Mouse (Mus musculus): ENCODE measurements around the gene Map2k3.

Gene Map2k3

GRCm38 (mm10) chr11:60955621-60956383 is 24.0 kb downstream of the Map2k3 start:
- DNase-seq (ENCODE audit: low read depth, low spot score), result no peak

GRCm38 (mm10) chr11:60958948-60959347 is 27.1 kb downstream of the Map2k3 start:
- no peak for DNase-seq (ENCODE audit: low read depth, low spot score)

- DNase-seq (ENCODE audit: low read depth, low spot score), result no peak
These were observed 29.3 kb downstream of the Map2k3 start for GRCm38 (mm10) chr11:60961176-60961575.

DNA sequence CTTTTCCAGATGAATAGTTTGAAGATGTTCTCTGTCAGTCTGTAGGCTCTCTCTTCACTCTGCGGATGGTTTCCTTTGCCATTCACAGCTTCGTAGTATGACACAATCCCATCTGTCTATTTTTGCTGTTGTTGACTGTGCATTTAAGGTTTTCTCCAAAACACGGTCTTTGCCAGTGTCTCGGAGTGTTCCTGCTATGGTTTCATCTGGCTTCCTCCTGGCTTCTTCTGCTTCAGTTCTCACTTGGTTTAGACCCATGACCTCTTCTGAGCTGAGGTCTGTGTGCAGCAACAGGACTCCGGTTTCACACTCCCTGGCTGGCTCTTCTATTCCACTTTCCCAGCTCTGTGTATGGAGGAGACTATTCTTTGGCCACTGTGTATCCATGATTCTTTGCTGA is 30.9 kb downstream of the Map2k3 start:
- DNase-seq (ENCODE audit: low read depth, low spot score), result no peak

DNA sequence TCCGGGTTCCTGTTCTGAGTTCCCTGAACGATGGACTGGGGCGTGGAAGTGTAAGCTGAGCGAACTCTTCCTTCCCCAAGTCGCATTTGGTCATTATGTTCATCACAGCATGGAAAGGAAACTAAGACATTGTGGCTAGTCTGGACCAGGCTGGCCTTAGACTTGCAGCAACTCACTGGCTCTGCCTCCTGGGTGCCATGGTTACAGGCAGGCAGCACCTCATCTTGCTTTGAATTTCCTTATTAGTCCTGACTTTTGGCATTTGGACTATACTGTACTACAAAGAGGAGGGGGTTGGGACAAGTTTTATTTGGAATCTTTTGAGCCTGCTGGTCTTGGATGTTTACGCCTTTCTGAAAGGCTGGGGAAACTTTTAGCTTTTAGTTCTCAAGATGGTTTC is 35.1 kb downstream of the Map2k3 start:
- no peak for DNase-seq (ENCODE audit: low read depth, low spot score)

DNA sequence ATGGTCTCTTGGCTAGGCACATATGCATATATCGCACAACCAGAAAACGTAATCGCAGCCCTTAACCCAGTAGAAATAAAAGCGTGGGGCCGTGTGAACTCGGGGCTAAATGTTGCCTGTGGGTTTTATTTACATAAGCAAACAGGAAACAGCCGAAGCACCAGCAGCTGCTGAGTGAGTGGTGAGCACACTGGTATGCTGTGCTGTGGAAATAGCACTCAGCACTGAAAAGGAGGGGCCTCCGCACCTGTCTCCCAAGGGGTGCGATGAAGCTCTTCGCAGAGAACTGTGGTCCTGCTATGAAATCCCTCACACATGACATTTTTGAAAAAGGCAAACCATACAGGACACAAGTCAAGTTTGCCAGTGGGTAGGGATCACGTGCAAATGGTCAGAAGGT is 43.3 kb downstream of the Map2k3 start:
- no peak for DNase-seq (ENCODE audit: low read depth, low spot score)

DNA sequence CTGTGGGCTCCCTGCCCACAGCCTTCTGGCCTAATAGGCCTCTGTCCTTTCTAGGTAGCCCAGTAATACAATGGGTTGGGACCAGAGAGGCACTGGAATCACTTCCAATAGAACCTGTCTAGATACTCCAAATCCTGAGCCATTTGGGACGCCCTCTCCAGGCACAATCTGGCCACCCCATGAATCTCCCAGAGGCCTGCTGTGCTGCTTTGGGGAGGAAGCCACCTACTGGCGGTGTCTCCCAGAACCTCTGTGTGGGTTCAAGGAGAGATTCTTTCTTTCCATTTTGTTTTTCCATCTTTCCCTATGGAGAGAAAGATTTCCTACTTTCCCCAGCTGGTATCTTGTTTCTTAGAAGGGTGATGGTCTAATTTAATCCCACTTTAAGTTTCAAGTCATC is 44.4 kb downstream of the Map2k3 start:
- DNase-seq (ENCODE audit: low read depth, low spot score), result no peak

DNA sequence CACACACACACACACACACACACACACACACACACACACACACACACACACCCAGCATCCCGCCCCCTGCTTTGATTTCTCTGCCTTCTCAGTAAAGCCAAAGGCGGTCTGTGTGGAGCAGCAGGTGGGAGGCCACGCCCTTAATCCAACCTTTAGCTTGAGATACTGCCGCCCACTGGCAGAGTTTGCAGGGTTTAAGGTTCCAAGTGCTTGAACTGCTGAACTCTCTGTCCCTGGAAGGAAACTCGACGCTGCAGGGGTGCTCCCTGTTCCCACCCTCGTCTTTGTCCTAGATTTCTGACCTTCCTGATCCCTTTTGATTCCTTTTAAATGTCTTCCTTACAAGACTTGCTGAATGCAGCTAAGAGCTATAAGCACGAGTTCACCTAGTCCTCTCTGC is 44.9 kb downstream of the Map2k3 start:
- DNase-seq (ENCODE audit: low read depth, low spot score), result no peak

DNA sequence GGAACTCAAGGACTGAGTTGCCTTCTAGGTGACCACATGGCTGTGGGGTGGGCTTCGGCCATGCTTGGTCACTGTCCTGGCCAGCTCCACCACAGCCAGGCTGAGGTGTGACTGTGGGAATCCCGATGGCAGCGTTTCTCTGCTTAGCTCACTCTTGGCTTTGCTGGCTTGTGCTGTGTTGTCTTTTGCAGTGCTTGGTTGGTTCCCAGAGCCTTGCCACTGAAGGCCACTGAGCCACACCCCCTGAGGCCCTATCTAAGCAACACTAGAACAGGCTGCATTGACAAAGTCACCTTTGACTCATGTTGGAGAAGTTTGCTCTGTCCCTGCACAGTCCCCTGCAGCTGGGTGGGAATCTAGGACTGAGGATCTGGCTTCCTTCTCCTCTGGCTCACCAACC is 45.3 kb downstream of the Map2k3 start:
- no peak for DNase-seq (ENCODE audit: low read depth, low spot score)

DNA sequence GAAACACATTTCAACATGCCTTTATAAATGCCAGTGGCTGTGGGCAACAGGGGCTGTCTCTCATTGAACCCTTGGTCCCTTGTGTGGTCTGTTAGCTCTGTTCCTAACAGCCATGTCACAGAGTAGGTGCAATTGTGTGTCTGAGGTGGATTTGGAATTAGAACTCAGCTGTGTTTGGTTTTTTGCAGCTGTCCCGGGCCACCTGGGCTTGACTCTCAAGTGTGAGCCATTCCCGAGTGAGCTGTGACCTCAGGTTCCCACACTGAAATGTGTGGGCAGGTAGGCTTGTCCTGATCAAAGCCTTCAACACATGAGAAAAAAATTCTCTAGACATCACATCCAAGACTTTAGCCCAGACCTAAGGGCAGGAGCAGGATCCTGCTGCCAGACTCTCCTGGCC is 46.8 kb downstream of the Map2k3 start:
- no peak for DNase-seq (ENCODE audit: low read depth, low spot score)

DNA sequence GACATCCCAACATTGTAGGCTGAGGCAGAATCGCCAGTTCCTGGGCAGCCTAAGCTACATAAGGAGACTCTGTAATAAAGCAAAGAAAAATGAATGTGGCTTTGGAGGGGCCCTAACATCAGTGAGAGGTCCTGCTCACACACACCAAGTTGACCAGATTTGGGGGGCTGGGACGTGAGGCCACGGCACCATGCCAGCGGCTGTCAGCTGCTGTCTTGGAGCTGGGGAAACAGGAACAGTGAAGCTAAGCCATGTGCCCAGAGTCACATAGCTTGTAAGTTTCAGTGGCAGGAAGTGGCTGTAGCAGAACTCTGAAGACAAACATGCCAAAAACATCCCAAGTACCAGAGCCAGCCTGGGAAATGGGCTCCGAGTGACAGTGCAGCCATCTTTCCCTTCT is 48.0 kb downstream of the Map2k3 start:
- no peak for DNase-seq (ENCODE audit: low read depth, low spot score)

DNA sequence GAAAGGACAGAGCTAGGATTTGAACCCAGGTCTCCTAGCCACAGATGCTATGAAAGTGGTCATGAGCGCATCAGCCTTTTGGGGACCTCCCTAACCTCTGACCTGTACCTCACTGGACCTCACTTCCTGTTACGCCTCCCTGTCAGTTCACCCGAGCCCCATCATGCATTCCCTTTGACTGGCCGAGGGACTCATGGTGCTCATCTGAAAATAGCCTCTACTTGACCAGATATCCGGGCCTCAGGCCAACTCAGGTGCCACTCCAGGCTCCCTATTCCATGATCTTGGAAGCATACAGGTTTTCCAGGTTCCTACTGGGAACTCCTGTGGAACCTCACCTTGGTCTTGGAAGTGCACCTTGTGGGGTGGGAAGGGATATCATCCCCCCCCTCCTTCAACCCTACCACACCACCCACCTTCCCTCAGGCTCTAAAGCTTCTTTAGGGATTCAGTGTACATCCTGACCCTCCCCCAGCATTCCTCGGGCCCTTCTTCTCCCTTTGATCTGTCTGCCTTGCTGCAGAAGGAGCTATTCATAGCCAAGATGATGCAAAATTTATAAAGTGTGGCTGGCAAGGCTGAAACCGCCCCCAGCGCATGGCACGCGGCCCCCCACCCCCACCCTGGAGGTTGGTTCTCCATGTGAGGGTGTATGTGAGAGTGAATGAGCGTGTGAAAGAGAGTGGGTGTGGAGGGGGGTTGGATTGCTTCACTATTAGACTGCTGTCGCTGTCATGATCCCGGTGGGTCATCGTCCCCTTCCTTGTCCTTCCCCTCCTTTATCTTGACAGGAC is 50.1 kb downstream of the Map2k3 start:
- DNase-seq (ENCODE audit: low read depth, low spot score), result no peak

- no peak for DNase-seq (ENCODE audit: low read depth, low spot score)
These were observed 53.2 kb downstream of the Map2k3 start for GRCm38 (mm10) chr11:60984912-60985558.

DNA sequence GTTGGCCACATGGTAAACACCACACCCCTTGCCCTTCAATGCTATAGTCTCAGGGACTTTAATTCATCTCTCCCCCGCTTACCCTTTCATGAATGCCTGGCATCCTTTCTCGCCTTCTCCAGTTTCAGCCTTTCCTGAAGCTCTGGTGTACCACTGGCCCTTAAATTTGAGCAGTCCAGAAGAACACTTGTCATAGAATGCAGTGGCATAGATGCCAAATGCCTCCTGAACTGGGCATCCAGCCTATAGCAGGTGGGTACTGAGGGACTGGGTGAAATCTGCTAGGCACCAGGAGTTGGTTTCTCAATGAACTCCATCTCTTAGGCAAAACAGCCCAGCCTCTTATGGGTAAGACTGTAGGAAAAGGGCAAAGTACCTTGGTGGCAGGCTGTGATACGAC is 58.6 kb downstream of the Map2k3 start:
- DNase-seq (ENCODE audit: low read depth, low spot score), result no peak
